Mouse (Mus musculus) forebrain, embryonic 10.5 days (tissue): ENCODE data around the gene Eapp. TPM values are rescaled to one million over a fixed set of nuclear protein-coding genes. Genes with fewer than 3 reads are reported as not detected.
"Not testable (repeated sequence)": the region's sequence is repeated elsewhere in the genome, so short reads cannot be mapped to it uniquely, and the experiment has no call there.

ENCODE experiments used
- DNase-seq: peaks from one replicate; pipeline ENCODE4 v3.0.0-alpha.2; 2017; ENCODE audit warnings: low spot score; ENCODE audit errors: extremely low spot score
- H3K27ac ChIP-seq: fragments of 300-500 bp; sonication (generic); 2 replicates; pipeline ENCODE4 v1.5.1; 2016; ENCODE audit warnings: mild to moderate bottlenecking
- H3K27me3 ChIP-seq: fragments of 300-500 bp; sonication (generic); 2 replicates; pipeline ENCODE4 v1.6.1; 2016; ENCODE audit warnings: mild to moderate bottlenecking; ENCODE audit not compliant: poor library complexity, severe bottlenecking
- H3K36me3 ChIP-seq: fragments of 300-500 bp; sonication (generic); replicated peaks from 2 replicates; pipeline ENCODE4 v1.6.1; 2016; ENCODE audit warnings: mild to moderate bottlenecking, moderate library complexity
- H3K4me1 ChIP-seq: fragments of 300-500 bp; sonication (generic); 2 replicates; pipeline ENCODE4 v1.6.1; 2016
- H3K4me3 ChIP-seq: fragments of 300-500 bp; sonication (generic); 2 replicates; pipeline ENCODE4 v1.5.1; 2016; ENCODE audit warnings: mild to moderate bottlenecking, moderate library complexity
- H3K9me3 ChIP-seq: fragments of 300-500 bp; sonication (generic); 2 replicates; pipeline ENCODE4 v1.6.1; 2016; ENCODE audit warnings: mild to moderate bottlenecking, moderate library complexity
- WGBS: fragments of 180-500 bp; shearing (Covaris S2); methylation state at CpG from one replicate; pipeline ENCODE4 v1.1.7; 2016; 5-methylcytosine and 5-hydroxymethylcytosine counted together
- polyA plus RNA-seq: library from polyadenylated mRNA; unstranded; fragments of >200 nt; fragmentation: Nextera tagmentation; extraction: Ambion mirVana; gene quantifications from 2 replicates; pipeline ENCODE4 v1.2.1, GENCODE M21; 2016

The Eapp gene
- polyA plus RNA-seq: 69.7 and 74.0 TPM in 2 replicates

GRCm38 (mm10) chr12:54695511-54696241 is at the start of gene Eapp:
Gene Eapp, minus strand, starts transcription at chr12:54695897.
- Histone ChIP-seq H3K27me3 (no peaks in the 10 kb centered on the region), H3K4me1 (peaks cover 11% of the 10 kb centered on the region), H3K9me3 (no peaks in the 10 kb centered on the region), H3K27ac (peak within 1 kb of the TSS; percentile 94), H3K36me3 (peaks cover 22% of the 10 kb centered on the region), H3K4me3 (peak within 1 kb of the TSS; percentile 88)
- peak; percentile 97 for DNase-seq
- WGBS: under 1% methylated on average over 57 of the region's 57 CpGs

GRCm38 (mm10) chr12:54738661-54739243 is 43.1 kb upstream of the Eapp start:
- not testable (repeated sequence) for DNase-seq, H3K36me3 ChIP-seq, H3K27me3 ChIP-seq, H3K9me3 ChIP-seq, H3K4me1 ChIP-seq
- Histone ChIP-seq H3K4me3 (peak overlapping the region; percentile 34; the same call in 1 of the 2 replicates), H3K27ac (peak overlapping the region; percentile 78)
- WGBS: under 1% methylated on average over 12 of the region's 33 CpGs

GRCm38 (mm10) chr12:54737891-54738660 is 42.4 kb upstream of the Eapp start:
- not testable (repeated sequence) for H3K4me3 ChIP-seq, H3K9me3 ChIP-seq, H3K27me3 ChIP-seq, H3K36me3 ChIP-seq, H3K4me1 ChIP-seq, DNase-seq, H3K27ac ChIP-seq
- WGBS: no CpG with 5 or more reads among the region's 21 CpGs

GRCm38 (mm10) chr12:54734307-54735131 is 38.8 kb upstream of the Eapp start:
- not testable (repeated sequence) for H3K4me1 ChIP-seq, H3K9me3 ChIP-seq, H3K36me3 ChIP-seq, H3K27me3 ChIP-seq, H3K4me3 ChIP-seq, DNase-seq
- H3K27ac ChIP-seq: 0 out of 2 replicates have a peak overlapping the region, but pooled peaks have one; percentile 73
- 0% methylated on average over 10 of the region's 49 CpGs for WGBS

DNA sequence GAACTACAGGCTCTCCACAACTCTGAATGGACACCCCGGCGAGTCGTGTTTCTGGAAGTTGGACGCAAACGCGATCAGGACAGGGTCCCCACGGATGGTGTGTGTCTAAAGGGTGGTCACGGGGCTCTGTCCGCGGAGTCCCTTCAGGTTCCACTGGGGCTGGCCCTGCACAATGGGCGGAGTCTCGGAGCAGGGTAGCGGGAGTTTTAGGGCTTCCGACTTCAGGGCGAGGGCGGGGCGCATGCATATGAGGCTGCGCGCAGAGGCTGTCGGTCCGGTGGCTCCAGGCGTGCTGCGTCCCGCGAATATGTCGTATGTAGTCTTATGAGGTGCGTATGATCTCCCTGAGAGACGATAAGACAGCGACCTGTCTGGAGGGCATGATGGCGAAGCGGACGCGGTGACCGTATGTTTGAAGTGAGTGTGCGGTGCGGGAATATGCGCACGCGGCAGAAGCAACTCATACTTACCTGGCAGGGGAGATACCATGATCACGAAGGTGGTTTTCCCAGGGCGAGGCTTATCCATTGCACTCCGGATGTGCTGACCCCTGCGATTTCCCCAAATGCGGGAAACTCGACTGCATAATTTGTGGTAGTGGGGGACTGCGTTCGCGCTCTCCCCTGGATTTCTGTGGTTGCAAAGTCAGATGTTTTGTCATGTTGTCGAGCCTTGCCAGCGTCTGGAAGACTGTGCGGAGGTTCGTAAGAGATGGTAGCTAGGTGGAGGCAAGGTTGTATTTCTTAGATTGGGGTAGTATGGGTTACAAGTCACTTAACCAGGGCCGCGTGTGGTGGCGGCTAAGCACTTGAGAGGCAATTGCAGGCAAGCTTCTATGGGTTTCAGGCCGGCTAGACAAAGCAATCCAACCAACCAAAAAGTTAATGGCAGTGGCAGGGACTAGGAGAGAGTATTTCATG is 33.7 kb upstream of the Eapp start:
- not testable (repeated sequence) for H3K27ac ChIP-seq, H3K4me1 ChIP-seq, DNase-seq, H3K27me3 ChIP-seq, H3K36me3 ChIP-seq, H3K9me3 ChIP-seq, H3K4me3 ChIP-seq
- WGBS: no CpG with 5 or more reads among the region's 56 CpGs

GRCm38 (mm10) chr12:54718871-54719786 is 23.4 kb upstream of the Eapp start:
- not testable (repeated sequence) for H3K9me3 ChIP-seq, DNase-seq, H3K27ac ChIP-seq, H3K4me1 ChIP-seq, H3K4me3 ChIP-seq, H3K27me3 ChIP-seq, H3K36me3 ChIP-seq
- no CpG with 5 or more reads among the region's 56 CpGs for WGBS

DNA sequence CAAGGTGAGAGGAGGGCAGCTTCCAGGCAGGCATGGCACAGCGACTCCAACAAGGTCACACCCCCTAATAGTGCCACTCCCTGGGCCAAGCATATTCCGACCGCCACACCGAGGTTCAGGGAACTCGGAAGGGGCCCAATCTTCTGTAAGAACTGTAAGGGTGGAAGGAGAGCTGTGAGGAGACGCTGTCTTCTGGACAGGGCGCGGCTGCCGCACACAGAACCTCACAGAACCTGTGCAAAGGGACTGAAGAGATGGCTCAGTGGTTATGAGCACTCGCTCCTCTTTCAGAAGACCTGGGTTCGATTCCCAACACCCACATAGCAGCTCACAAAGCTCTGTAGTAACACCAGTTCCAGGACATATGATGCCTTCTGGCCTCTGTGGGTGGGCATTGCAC is 21.8 kb upstream of the Eapp start:
- WGBS: 80% methylated on average over 4 of the region's 11 CpGs
- H3K4me1 ChIP-seq, H3K4me3 ChIP-seq, H3K9me3 ChIP-seq, H3K27ac ChIP-seq, DNase-seq, H3K36me3 ChIP-seq, H3K27me3 ChIP-seq: not testable (repeated sequence)

- H3K4me1 ChIP-seq, H3K4me3 ChIP-seq, H3K36me3 ChIP-seq, H3K9me3 ChIP-seq, H3K27ac ChIP-seq, DNase-seq, H3K27me3 ChIP-seq: not testable (repeated sequence)
- 0% methylated on average over 7 of the region's 48 CpGs for WGBS
Observed at GRCm38 (mm10) chr12:54713822-54714626, 18.3 kb upstream of the Eapp start.

GRCm38 (mm10) chr12:54710494-54710879 is 14.8 kb upstream of the Eapp start:
- H3K27ac ChIP-seq, DNase-seq, H3K4me3 ChIP-seq, H3K36me3 ChIP-seq, H3K4me1 ChIP-seq, H3K27me3 ChIP-seq, H3K9me3 ChIP-seq: not testable (repeated sequence)
- WGBS: under 1% methylated on average over 5 of the region's 8 CpGs

GRCm38 (mm10) chr12:54709691-54710493 is 14.2 kb upstream of the Eapp start:
- Histone ChIP-seq H3K4me3 (peak overlapping the region; percentile 36), H3K27ac (peak overlapping the region; percentile 81; the same call in 1 of the 2 replicates)
- 0% methylated on average over 12 of the region's 44 CpGs for WGBS
- H3K9me3 ChIP-seq, H3K36me3 ChIP-seq, DNase-seq, H3K4me1 ChIP-seq, H3K27me3 ChIP-seq: not testable (repeated sequence)
